Comparison of ENCODE assay signal across 1 mouse cellular context in the genomic region with DNA sequence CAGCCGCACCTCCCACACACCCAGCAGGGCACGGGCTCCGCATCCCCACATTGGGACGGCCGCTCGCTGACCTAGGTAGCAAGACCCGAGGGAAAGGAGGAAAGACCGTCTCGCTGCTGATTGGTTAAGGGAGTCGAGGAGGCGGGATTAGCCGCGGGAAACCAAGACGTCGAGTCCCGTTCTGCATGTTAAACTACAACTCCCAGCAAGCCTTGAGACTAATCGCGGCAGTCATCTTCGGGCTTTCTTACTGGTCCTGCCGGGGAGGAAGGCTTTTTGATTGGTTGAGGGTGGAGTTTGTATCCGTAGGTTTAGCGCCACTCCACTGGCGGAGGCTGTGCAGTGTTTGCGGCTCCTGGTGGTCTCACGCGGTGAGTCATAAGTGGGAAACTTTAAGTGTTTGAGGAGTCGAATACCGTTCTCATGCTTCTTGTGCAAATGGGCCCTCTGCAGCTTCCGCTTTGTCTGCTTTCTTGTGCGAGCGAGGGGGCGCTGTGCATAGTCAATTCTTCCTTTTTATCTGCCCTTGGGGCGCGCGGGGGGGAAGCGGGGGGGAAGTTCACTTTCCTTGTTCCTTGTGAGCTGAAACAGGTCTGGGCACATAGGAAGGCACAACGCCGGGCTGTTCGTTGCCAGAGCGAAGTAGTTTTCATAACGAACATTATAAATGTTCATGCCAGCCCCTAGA.
TF ChIP-seq lines count a peak whose summit lies in the region.

Gene Hscb (minus strand): TSS at position 100 of the 688 bp plus-strand sequence.
Gene Chek2 (plus strand): TSS at position 302 of the 688 bp plus-strand sequence.

TF ChIP-seq in myocyte, 11 proteins besides CTCF, POLR2A, EP300 and RAD21 (continued from another document):
- TF ChIP-seq REST (IDR thresholded peaks at IDR 0.05; ENCODE audit: insufficient read depth, insufficient read length) (no peak), TCF3 (IDR thresholded peaks at IDR 0.05; ENCODE audit: insufficient read length, low read depth) (no peak), TCF12 (IDR thresholded peaks at IDR 0.05; ENCODE audit: insufficient read depth, poor library complexity, severe bottlenecking) (no peak), SRF (IDR thresholded peaks at IDR 0.05; ENCODE audit: control insufficient read depth, insufficient read length, low read depth) (no peak), CEBPB (IDR thresholded peaks at IDR 0.05; ENCODE audit: insufficient read depth, poor library complexity, severe bottlenecking) (no peak), POLR2AphosphoS2 (IDR thresholded peaks at IDR 0.05; ENCODE audit: insufficient read length, low read depth) (peak; percentile 86), E2F4 (IDR thresholded peaks at IDR 0.05; ENCODE audit: insufficient read depth) (peak; percentile 83), MYOD1 (IDR thresholded peaks at IDR 0.05; ENCODE audit: control insufficient read depth in 1 of 3, insufficient read length in 2 of 3, low read depth in 2 of 3) (no peak), USF1 (IDR thresholded peaks at IDR 0.05; ENCODE audit: low read depth) (no peak)
